Mouse (Mus musculus): ENCODE data around the gene Wscd2. TPM values are rescaled to one million over a fixed set of nuclear protein-coding genes. Genes with fewer than 3 reads are reported as not detected.
"Not testable (repeated sequence)": the region's sequence is repeated elsewhere in the genome, so short reads cannot be mapped to it uniquely, and the experiment has no call there.

Wscd2 gene
- total RNA-seq, 4 experiments from 2014 or later = 5.4 to 12.6 (median 9.4) TPM

- DNase-seq = no peak
These were observed 94.3 kb downstream of the Wscd2 start for GRCm38 (mm10) chr5:113584439-113584838.

- not testable (repeated sequence) for DNase-seq
These were observed 95.7 kb downstream of the Wscd2 start for GRCm38 (mm10) chr5:113585619-113586457.

- DNase-seq = not testable (repeated sequence)
These were observed 96.3 kb downstream of the Wscd2 start for GRCm38 (mm10) chr5:113586458-113586849.

GRCm38 (mm10) chr5:113590010-113590640 is 100.0 kb downstream of the Wscd2 start:
- DNase-seq = no peak

GRCm38 (mm10) chr5:113591166-113591565 is 101.0 kb downstream of the Wscd2 start:
- no peak for DNase-seq

- DNase-seq = no peak
These were observed 101.7 kb downstream of the Wscd2 start for GRCm38 (mm10) chr5:113591751-113592230.

- no peak for DNase-seq
These were observed 104.0 kb downstream of the Wscd2 start for GRCm38 (mm10) chr5:113593911-113594705.

- DNase-seq = no peak
These were observed 106.1 kb downstream of the Wscd2 start for GRCm38 (mm10) chr5:113596252-113596651.

- DNase-seq = no peak
These were observed 106.7 kb downstream of the Wscd2 start for GRCm38 (mm10) chr5:113596780-113597353.

- DNase-seq = no peak
These were observed 110.0 kb downstream of the Wscd2 start for GRCm38 (mm10) chr5:113600181-113600580.

GRCm38 (mm10) chr5:113600803-113601202 is 110.7 kb downstream of the Wscd2 start:
- no peak for DNase-seq

GRCm38 (mm10) chr5:113603471-113603870 is 113.3 kb downstream of the Wscd2 start:
- no peak for DNase-seq

- no peak for DNase-seq
These were observed 114.6 kb downstream of the Wscd2 start for GRCm38 (mm10) chr5:113604758-113605157.

GRCm38 (mm10) chr5:113606121-113606520 is 116.0 kb downstream of the Wscd2 start:
- DNase-seq = no peak

GRCm38 (mm10) chr5:113606961-113607785 is 117.0 kb downstream of the Wscd2 start:
- no peak for DNase-seq

- DNase-seq = no peak
These were observed 117.9 kb downstream of the Wscd2 start for GRCm38 (mm10) chr5:113607941-113608431.

GRCm38 (mm10) chr5:113608511-113608910 is 118.4 kb downstream of the Wscd2 start:
- DNase-seq = no peak

GRCm38 (mm10) chr5:113609891-113610290 is 119.8 kb downstream of the Wscd2 start:
- no peak for DNase-seq

GRCm38 (mm10) chr5:113610490-113610889 is 120.4 kb downstream of the Wscd2 start:
- DNase-seq = no peak

- DNase-seq = no peak
These were observed 121.0 kb downstream of the Wscd2 start for GRCm38 (mm10) chr5:113611131-113611530.

- no peak for DNase-seq
These were observed 121.7 kb downstream of the Wscd2 start for GRCm38 (mm10) chr5:113611771-113612233.
